Comparison of ENCODE assay signal across 8 mouse cellular contexts in genomic region chr16:29945891-29946598, GRCm38 (mm10).
DNase-seq lines count a peak whose midpoint lies in the region; ATAC-seq and TF ChIP-seq lines count a peak whose summit lies in the region.

No protein-coding gene starts in this region.

- peak; percentile 93 for DNase-seq in Muller cell, postnatal 12 days (ENCODE audit: inconsistent ontology term)
- peak; percentile 63 to 71 for DNase-seq in cerebellum, adult 18-20 months
- DNase-seq in forebrain, postnatal 0 days = peak; percentile 35
- peak; percentile 82 for DNase-seq in heart, postnatal 4 days
- peak; percentile 19 to 21 for DNase-seq in layer of hippocampus, postnatal 14 days (ENCODE audit: low spot score in 2 of 2)
- DNase-seq in lung, postnatal 36 days = peak; percentile 92
- DNase-seq in right cerebral cortex, adult 2 months (ENCODE audit: low spot score in 2 of 2) = peak; percentile 44 to 62
- peak; percentile 88 for DNase-seq in yolk sac, embryonic 10.5 days (ENCODE audit: low spot score)

- H3K36me3 ChIP-seq in forebrain, postnatal 0 days (ENCODE audit: insufficient read depth) = no peaks in the 10 kb centered on the region

- no peaks in the 10 kb centered on the region for H3K9me3 ChIP-seq in forebrain, postnatal 0 days (ENCODE audit: low read length)

- 2% methylated on average over 39 of the region's 39 CpGs for WGBS in forebrain, postnatal 0 days

- TF ChIP-seq CTCF in forebrain, postnatal 0 days (IDR thresholded peaks at IDR 0.05; ENCODE audit: low read depth) = no peak

- peak; percentile 73 for ATAC-seq in forebrain, postnatal 0 days

- H3K4me1 ChIP-seq in forebrain, postnatal 0 days (ENCODE audit: insufficient read depth) = peaks cover 3% of the 10 kb centered on the region; the same call in 1 of the 2 replicates

- no peaks in the 10 kb centered on the region for H3K27me3 ChIP-seq in forebrain, postnatal 0 days (ENCODE audit: insufficient read depth, low read length)

- no peak overlapping the region for H3K27ac ChIP-seq in forebrain, postnatal 0 days (ENCODE audit: low read depth, low read length)

- H3K4me2 ChIP-seq in forebrain, postnatal 0 days (ENCODE audit: low read depth) = peak overlapping the region; percentile 83

- H3K4me3 ChIP-seq in forebrain, postnatal 0 days (ENCODE audit: low read depth, low read length) = peak overlapping the region; percentile 36

- H3K9ac ChIP-seq in forebrain, postnatal 0 days = peak overlapping the region; percentile 39

Comparison
In these comparisons a context has a peak if more than half of its experiments do, and no peak if none do; other contexts are left out.
1. DNase-seq: peak in every context shown above with its lines; median percentile 93 in Muller cell, postnatal 12 days; 92 in lung, postnatal 36 days; 88 in yolk sac, embryonic 10.5 days; 82 in heart, postnatal 4 days; 67 in cerebellum, adult 18-20 months; 53 in right cerebral cortex, adult 2 months; 35 in forebrain, postnatal 0 days; 20 in layer of hippocampus, postnatal 14 days.